In the genomic region with DNA sequence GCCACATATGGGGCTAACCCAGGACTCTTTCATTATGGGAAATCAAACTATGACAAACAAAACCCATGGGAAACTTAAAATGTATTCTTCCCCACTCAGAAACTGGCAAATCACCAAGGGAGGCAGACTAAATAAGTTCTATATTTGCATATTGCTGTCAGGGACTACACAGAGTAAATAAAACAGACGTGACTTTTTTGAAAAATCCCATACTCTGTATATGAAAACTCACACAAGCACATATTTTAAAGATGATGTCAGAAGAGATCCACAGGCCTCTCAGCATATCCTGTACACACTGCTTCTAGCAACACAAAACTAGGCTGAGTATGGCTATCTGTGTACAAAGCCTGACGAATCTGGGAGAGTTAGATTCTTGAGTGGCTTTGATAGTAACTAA, we compare ENCODE assay signal across 23 mouse cellular contexts. TPM values are rescaled to one million over a fixed set of nuclear protein-coding genes. Genes with fewer than 3 reads are reported as not detected.
DNase-seq lines count a peak whose midpoint lies in the region; ATAC-seq lines count a peak whose summit lies in the region.
"Had no signal": no experiment of that assay in that cellular context is flagged by ENCODE, and none has a peak within 500 bp of the region (broad histone marks: within the 10 kb centered on the region; RNA-seq: fewer than 3 reads in every experiment).

No protein-coding gene starts in this region.

- no peaks in the 10 kb centered on the region for H3K4me1 ChIP-seq in embryonic facial prominence, embryonic 14.5 days (ENCODE audit: control insufficient read depth, insufficient read depth, low read length)
- no peaks in the 10 kb centered on the region for H3K4me1 ChIP-seq in embryonic facial prominence, embryonic 10.5 days
- H3K4me1 ChIP-seq in lung, embryonic 16.5 days (replicated peaks; ENCODE audit: control insufficient read depth, insufficient read depth, low read length) = no peaks in the 10 kb centered on the region
- no peaks in the 10 kb centered on the region for H3K4me1 ChIP-seq in intestine, embryonic 15.5 days (replicated peaks)
- H3K4me1 ChIP-seq: embryonic facial prominence, embryonic 13.5 days; forebrain, embryonic 10.5 days; heart, embryonic 10.5 days; hindbrain, embryonic 12.5 days had no signal

- H3K9ac ChIP-seq in embryonic facial prominence, embryonic 14.5 days (ENCODE audit: low read depth, low read length) = no peak overlapping the region
- H3K9ac ChIP-seq in lung, embryonic 16.5 days (ENCODE audit: low read length) = no peak overlapping the region
- H3K9ac ChIP-seq in intestine, embryonic 15.5 days = no peak overlapping the region
- H3K9ac ChIP-seq: embryonic facial prominence, embryonic 13.5 days; hindbrain, embryonic 12.5 days had no signal

- no peaks in the 10 kb centered on the region for H3K27me3 ChIP-seq in embryonic facial prominence, embryonic 14.5 days (replicated peaks; ENCODE audit: control insufficient read depth, insufficient read depth, low read length)
- 0 out of 2 replicates have a peak, but pooled peaks cover 4% of the 10 kb centered on the region for H3K27me3 ChIP-seq in embryonic facial prominence, embryonic 10.5 days (replicated peaks; ENCODE audit: low read depth, poor library complexity, severe bottlenecking)
- H3K27me3 ChIP-seq in lung, embryonic 16.5 days (ENCODE audit: control insufficient read depth, insufficient read depth, low read depth, low read length) = no peaks in the 10 kb centered on the region
- H3K27me3 ChIP-seq in intestine, embryonic 15.5 days (replicated peaks) = no peaks in the 10 kb centered on the region
- H3K27me3 ChIP-seq: CH12.LX; embryonic facial prominence, embryonic 13.5 days; hindbrain, embryonic 12.5 days had no signal

- H3K4me3 ChIP-seq in embryonic facial prominence, embryonic 14.5 days (ENCODE audit: low read depth, low read length) = no peak overlapping the region
- no peak overlapping the region for H3K4me3 ChIP-seq in embryonic facial prominence, embryonic 10.5 days
- no peak overlapping the region for H3K4me3 ChIP-seq in lung, embryonic 16.5 days (ENCODE audit: low read length)
- H3K4me3 ChIP-seq in intestine, embryonic 15.5 days (replicated peaks) = no peak overlapping the region
- H3K4me3 ChIP-seq: embryonic facial prominence, embryonic 13.5 days; erythroblast, embryonic 14.5 days; forebrain, embryonic 10.5 days; heart, embryonic 10.5 days; hindbrain, embryonic 12.5 days had no signal

- H3K4me2 ChIP-seq in embryonic facial prominence, embryonic 14.5 days (ENCODE audit: low read depth, low read length) = no peak overlapping the region
- H3K4me2 ChIP-seq in lung, embryonic 16.5 days (ENCODE audit: low read depth, low read length) = no peak overlapping the region
- no peak overlapping the region for H3K4me2 ChIP-seq in intestine, embryonic 15.5 days (replicated peaks)
- H3K4me2 ChIP-seq: embryonic facial prominence, embryonic 13.5 days; hindbrain, embryonic 12.5 days had no signal

- peak; percentile 30; the same call in 1 of the 2 replicates for ATAC-seq in embryonic facial prominence, embryonic 14.5 days (ENCODE audit: low read depth)
- ATAC-seq in lung, embryonic 16.5 days (ENCODE audit: low read depth) = peak; percentile 85
- peak; percentile 49 for ATAC-seq in intestine, embryonic 15.5 days
- no peak for ATAC-seq in megakaryocyte, adult 5-6 weeks (ENCODE audit: poor library complexity, severe bottlenecking)
- ATAC-seq: forebrain, embryonic 14.5 days; hindbrain, embryonic 16.5 days had no signal

- no peaks in the 10 kb centered on the region for H3K9me3 ChIP-seq in embryonic facial prominence, embryonic 14.5 days (ENCODE audit: control insufficient read depth, low read length)
- no peaks in the 10 kb centered on the region for H3K9me3 ChIP-seq in embryonic facial prominence, embryonic 10.5 days
- H3K9me3 ChIP-seq in lung, embryonic 16.5 days (ENCODE audit: control insufficient read depth, low read length) = no peaks in the 10 kb centered on the region
- H3K9me3 ChIP-seq in intestine, embryonic 15.5 days = no peaks in the 10 kb centered on the region
- H3K9me3 ChIP-seq: embryonic facial prominence, embryonic 13.5 days; forebrain, embryonic 10.5 days; heart, embryonic 10.5 days; hindbrain, embryonic 12.5 days had no signal

- WGBS in embryonic facial prominence, embryonic 14.5 days = 47% methylated on average over 2 of the region's 2 CpGs
- WGBS in embryonic facial prominence, embryonic 10.5 days = 83% methylated on average over 2 of the region's 2 CpGs
- WGBS in lung, embryonic 16.5 days = 20% methylated on average over 2 of the region's 2 CpGs
- 41% methylated on average over 2 of the region's 2 CpGs for WGBS in intestine, embryonic 15.5 days

- H3K27ac ChIP-seq in embryonic facial prominence, embryonic 14.5 days (replicated peaks; ENCODE audit: low read depth, low read length) = no peak overlapping the region
- H3K27ac ChIP-seq in embryonic facial prominence, embryonic 10.5 days (replicated peaks) = no peak overlapping the region
- H3K27ac ChIP-seq in lung, embryonic 16.5 days (ENCODE audit: low read length) = no peak overlapping the region
- no peak overlapping the region for H3K27ac ChIP-seq in intestine, embryonic 15.5 days
- H3K27ac ChIP-seq: embryonic facial prominence, embryonic 13.5 days; forebrain, embryonic 10.5 days; heart, embryonic 10.5 days; hindbrain, embryonic 12.5 days had no signal

- H3K36me3 ChIP-seq in embryonic facial prominence, embryonic 14.5 days (ENCODE audit: control insufficient read depth, insufficient read depth, low read length) = no peaks in the 10 kb centered on the region
- H3K36me3 ChIP-seq in embryonic facial prominence, embryonic 10.5 days (replicated peaks) = no peaks in the 10 kb centered on the region
- no peaks in the 10 kb centered on the region for H3K36me3 ChIP-seq in lung, embryonic 16.5 days (ENCODE audit: control insufficient read depth, insufficient read depth, low read length)
- no peaks in the 10 kb centered on the region for H3K36me3 ChIP-seq in intestine, embryonic 15.5 days
- H3K36me3 ChIP-seq: embryonic facial prominence, embryonic 13.5 days; forebrain, embryonic 10.5 days; heart, embryonic 10.5 days; hindbrain, embryonic 12.5 days had no signal

- peak; percentile 62 for DNase-seq in embryonic facial prominence, embryonic 14.5 days (ENCODE audit: low spot score)
- no peak for DNase-seq in embryonic facial prominence, embryonic 10.5 days (ENCODE audit: low spot score)
- DNase-seq in lung, postnatal 10 days = no peak
- peak; percentile 59 for DNase-seq in 3T3-L1 (ENCODE audit: low read depth, low spot score)
- no peak for DNase-seq in adrenal gland, postnatal 25 days
- DNase-seq: adrenal gland, adult 8-10 months; cerebellum, adult 11-12 months; cerebellum, adult 9-10 months; cerebellum, postnatal 25 days; gastrocnemius, postnatal 36 days; heart, postnatal 10 days; heart, postnatal 4 days had no signal

RNA-seq across cellular contexts. Expression of a gene that starts 24.7 kb away (rescaled TPM):
- polyA plus RNA-seq in embryonic facial prominence, embryonic 14.5 days (2014; fragmentation: Nextera tagmentation; extraction: Ambion mirVana) = 0.96 and 1.4 TPM in 2 replicates
- 0.16 and 0.31 TPM in 2 replicates for polyA plus RNA-seq in embryonic facial prominence, embryonic 10.5 days (2016; fragmentation: Nextera tagmentation; extraction: Ambion mirVana)
- 0.08 and 0.09 TPM in 2 replicates for polyA plus RNA-seq in lung, embryonic 16.5 days (2015; fragmentation: Nextera tagmentation; extraction: Ambion mirVana)
- 0.64 and 0.93 TPM in 2 replicates for polyA plus RNA-seq in intestine, embryonic 15.5 days (2015; fragmentation: Nextera tagmentation; extraction: Ambion mirVana)
- 0.21 TPM in 1 of 2 replicates, not detected in the other for total RNA-seq in adrenal gland, postnatal 25 days (2021)
- 0.02 and 0.05 TPM in 2 replicates for total RNA-seq in megakaryocyte, adult 5-6 weeks (2015)
- total RNA-seq in megakaryocyte, adult 5-6 weeks (2017) = not detected in 2 replicates
- total RNA-seq: CH12.LX; gastrocnemius, postnatal 36 days had no signal
- polyA plus RNA-seq: erythroblast, embryonic 14.5 days had no signal

RNA-seq across cellular contexts. Expression of a gene that starts 27.4 kb away (rescaled TPM):
- polyA plus RNA-seq in embryonic facial prominence, embryonic 14.5 days (2014; fragmentation: Nextera tagmentation; extraction: Ambion mirVana) = 4.1 and 4.3 TPM in 2 replicates
- 3.5 and 6.0 TPM in 2 replicates for polyA plus RNA-seq in embryonic facial prominence, embryonic 10.5 days (2016; fragmentation: Nextera tagmentation; extraction: Ambion mirVana)
- 6.0 and 6.3 TPM in 2 replicates for polyA plus RNA-seq in lung, embryonic 16.5 days (2015; fragmentation: Nextera tagmentation; extraction: Ambion mirVana)
- polyA plus RNA-seq in intestine, embryonic 15.5 days (2015; fragmentation: Nextera tagmentation; extraction: Ambion mirVana) = 14.0 and 17.5 TPM in 2 replicates
- total RNA-seq in adrenal gland, postnatal 25 days (2021) = not detected in 2 replicates
- total RNA-seq in megakaryocyte, adult 5-6 weeks (2015) = not detected in 2 replicates
- total RNA-seq in megakaryocyte, adult 5-6 weeks (2017) = not detected in 2 replicates
- total RNA-seq: adrenal gland, adult 8-10 months; CH12.LX; gastrocnemius, postnatal 36 days had no signal
- polyA plus RNA-seq: erythroblast, embryonic 14.5 days had no signal

Comparison
In these comparisons a context has a peak if more than half of its experiments do, and no peak if none do; other contexts are left out.
1. DNase-seq: peak in embryonic facial prominence, embryonic 14.5 days (single experiment) and 3T3-L1 (single experiment); none in embryonic facial prominence, embryonic 10.5 days (single experiment), lung, postnatal 10 days (single experiment) and adrenal gland, postnatal 25 days (single experiment).